Mouse (Mus musculus) T-helper 2 cell (primary cell): ENCODE data around the gene Spr.

ENCODE experiments used
- in situ Hi-C: fragments of 300-600 bp; cut with MboI, MseI; formaldehyde crosslinking; loops from one replicate; pipeline ENCODE4 v1.15.1; 2025; ENCODE audit warnings: high pct_unique_total_duplicates

Spr gene

DNA sequence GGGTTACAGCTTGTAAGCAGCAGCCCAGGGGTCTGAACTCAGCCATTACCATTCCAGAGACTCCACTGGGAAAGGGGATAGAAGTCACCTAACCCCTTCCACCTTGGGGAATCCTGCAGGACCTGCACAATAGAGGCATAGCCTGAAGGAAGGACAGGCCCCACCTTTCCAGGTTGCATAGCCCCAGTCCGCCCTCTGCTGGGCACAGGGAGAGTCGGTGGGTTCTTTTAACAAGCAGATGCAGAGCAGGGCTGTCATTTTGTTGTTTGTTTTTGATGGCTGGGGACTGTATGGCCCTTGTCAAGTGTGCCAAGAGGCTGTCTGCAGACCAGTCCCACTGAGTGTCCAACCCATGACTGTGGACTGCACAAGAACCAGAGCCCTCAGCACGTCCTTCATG lies 4.8 kb downstream of the Spr start:
- in situ Hi-C loops = loop anchor here (5.0 to 10.0 kb wide), 2 partner anchors 95 to 1738 kb away; no protein-coding TSS in a partner anchor

DNA sequence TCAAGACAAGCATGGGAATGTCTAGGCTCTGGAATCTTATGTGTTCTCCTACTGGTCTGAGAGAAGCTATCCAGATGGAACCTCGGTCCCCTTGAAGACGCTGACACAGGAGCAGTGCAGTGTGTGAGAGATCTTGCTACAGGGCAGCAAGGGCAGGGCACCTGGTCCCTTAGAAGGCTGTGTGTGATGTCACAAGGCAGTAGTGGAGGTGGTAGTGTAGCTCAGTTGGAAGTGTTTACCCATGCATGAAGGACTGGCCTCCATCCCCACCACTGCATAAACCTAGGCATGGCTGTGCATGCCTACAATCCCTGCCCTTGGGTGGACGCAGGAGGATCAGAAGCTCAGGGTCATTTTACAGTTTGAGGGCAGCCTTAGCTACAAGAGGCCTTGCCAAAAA lies 5.3 kb downstream of the Spr start:
- in situ Hi-C loops = loop anchor here (5.0 to 10.0 kb wide), 2 partner anchors 95 to 1737 kb away; no protein-coding TSS in a partner anchor

DNA sequence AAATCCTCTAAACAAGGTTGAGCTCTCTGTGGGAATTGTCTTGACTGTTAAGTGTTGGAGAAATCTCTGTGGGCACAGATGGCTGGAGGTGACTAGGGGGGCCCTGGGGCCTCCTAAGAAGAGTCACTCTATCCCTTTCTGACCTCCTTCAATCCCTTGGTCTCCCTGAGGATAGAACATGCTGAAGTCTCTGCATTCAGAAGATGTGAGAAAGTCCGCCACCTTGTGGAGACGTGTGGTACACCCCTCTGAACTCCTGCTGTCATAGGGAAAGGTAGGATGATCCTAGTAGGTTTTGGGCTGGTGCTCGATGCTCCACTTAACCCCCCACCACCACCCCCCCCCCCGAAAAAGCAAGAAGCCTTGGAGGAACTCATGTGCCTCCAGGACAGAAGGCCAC lies 5.9 kb downstream of the Spr start:
- in situ Hi-C loops = loop anchor here (5.0 to 10.0 kb wide), 2 partner anchors 94 to 1737 kb away; no protein-coding TSS in a partner anchor

DNA sequence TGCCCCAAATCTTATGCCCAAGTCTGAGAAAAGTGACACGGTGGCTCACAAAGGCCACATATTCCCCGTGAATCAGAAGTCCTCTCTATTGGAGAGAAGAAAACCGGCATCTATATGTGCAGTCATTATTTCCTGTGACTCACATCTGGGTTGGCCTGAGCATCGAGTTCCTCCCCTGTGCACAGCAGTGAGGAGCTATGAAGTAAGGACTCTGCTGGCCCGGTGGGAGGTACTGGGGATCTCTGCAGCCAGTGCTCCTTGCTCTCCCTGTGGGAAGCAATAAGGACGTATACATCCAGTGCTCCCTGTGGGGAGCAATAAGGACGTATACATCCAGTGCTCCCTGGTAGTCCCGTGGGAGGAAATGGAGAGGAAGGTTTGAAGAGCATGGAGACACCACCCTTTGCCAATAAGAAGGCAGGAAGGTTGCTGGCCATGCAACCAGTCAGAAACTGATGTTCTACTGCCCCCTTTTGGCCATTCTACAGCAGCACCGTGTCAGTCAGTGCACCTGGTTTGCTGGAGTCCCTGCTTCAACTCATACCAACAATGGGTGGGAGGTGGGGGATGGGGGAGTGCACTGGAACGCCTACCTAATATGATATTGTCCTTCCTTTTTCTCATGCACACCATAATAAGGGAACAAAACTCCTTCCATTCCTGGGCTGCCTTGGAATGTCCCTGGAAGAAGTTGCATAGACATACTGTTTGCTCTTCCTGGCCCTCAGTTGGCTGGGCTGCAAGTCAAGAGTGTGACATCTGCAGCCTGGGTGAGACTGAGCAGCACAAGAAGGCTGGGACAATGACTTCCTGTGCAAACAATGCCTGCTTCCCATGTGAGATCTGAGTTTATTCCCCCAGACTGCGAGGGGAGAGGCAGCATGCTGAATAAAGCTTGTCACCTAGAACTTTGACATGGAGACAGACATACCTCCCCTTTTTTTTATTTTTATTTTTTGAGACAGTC lies 19.7 kb downstream of the Spr start:
- in situ Hi-C loops = loop anchor here (10.0 kb wide), 1 partner anchor 203 kb away; no protein-coding TSS in a partner anchor

DNA sequence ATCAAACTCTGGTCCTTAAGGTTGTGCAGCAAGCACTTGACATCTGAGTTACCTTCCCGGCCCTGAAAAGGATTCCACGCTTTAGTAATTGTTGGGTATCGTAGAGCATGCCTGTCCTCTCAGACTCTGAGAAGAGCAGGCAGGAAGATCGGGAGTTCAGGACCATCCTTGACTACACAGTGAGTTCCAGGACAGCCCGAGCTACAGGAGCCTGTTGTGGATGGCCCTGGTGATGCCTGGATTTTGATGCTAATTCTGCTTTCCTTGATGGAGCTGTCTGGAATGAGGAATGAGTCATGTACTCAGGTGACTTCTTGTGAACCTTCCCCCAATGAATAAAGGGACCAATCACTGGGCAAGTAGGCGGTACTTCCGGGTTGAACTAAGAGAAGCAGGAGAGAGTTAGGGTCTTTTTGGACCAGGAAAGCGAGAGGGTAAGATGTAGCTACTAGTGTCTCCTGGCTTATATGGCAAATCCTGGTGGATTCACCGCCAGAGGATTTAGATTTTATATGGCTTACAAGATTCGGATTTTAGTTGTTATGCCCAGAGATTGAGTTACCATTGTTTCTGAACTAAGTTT lies 32.4 kb downstream of the Spr start:
- in situ Hi-C loops = no loop called here

DNA sequence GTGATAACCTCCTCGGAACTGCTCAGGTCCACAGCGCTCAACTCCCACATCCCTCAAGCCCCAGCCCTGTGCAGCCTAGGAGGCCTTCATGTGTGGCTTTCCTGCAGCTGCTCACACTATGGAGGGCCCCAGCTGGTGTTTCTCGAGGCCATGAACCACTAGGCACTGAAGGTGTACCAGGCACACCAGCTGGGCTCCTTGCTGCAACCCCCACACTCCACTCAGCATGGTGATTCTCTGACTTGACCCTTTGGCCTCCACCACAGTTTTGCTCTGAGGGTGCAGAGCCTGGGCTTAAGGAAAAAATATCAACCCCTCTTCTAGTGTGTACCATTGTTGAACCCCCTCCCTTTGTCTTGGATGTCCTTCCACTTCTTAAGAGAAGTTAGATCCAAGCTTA lies 34.2 kb downstream of the Spr start:
- in situ Hi-C loops = no loop called here

DNA sequence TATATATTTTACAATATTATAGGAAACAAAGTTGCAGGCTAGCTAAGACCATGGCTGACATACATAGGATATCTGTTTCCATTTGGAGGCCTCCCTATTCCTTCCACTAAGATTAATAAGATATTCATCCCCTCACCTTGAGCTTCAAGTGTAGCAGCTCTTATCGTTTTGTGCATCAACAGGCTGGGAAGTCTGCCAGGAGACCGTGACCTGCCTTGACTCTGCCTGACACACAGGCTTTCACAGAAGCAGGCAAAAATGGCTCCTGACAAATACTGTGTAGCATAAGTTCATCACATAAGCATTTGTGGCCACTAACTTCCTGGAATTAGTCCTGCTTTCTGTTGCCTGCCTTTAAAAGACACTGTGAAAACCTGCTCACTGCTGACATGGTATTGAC lies 41.1 kb downstream of the Spr start:
- in situ Hi-C loops = no loop called here

DNA sequence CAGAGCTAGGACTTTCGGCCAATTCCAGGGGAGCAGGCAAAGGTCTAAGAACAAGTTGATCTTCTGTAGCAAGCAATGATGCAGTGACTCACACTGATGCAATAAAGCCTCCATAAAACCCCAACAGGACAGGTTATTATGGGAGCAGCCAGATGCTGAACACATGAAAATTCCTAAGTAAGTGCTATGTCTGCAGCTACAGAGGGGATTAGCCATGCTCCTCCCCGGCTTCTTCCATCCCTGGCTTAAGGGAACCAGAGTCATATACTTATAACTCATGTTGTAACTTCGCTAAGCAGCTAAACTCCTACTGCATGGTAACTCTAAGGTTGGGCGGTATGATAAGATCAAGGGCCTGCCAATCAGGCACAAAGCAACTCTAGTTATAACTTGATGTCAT lies 50.1 kb downstream of the Spr start:
- in situ Hi-C loops = no loop called here

DNA sequence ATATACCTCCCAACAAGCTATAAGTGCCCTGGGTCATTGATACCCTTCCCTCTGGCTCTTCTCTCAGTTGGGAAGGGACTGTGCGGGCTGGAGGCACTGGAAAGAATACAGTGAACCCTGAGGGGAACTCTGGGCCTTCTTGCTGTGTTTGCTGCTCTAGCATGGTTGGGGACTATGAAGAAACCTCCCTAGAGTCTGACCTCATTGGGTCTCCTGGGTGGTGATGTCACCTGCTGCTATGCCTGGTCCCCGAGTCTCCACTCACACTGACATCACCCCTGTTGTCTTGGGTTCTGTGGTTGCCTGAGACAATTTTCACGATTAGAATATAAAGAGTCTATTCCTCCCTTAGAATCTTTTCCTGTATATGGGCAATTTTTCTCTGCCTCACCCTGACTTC lies 50.9 kb downstream of the Spr start:
- in situ Hi-C loops = no loop called here
